Mouse (Mus musculus): ENCODE measurements around the gene Impdh1.

Gene Impdh1

DNA sequence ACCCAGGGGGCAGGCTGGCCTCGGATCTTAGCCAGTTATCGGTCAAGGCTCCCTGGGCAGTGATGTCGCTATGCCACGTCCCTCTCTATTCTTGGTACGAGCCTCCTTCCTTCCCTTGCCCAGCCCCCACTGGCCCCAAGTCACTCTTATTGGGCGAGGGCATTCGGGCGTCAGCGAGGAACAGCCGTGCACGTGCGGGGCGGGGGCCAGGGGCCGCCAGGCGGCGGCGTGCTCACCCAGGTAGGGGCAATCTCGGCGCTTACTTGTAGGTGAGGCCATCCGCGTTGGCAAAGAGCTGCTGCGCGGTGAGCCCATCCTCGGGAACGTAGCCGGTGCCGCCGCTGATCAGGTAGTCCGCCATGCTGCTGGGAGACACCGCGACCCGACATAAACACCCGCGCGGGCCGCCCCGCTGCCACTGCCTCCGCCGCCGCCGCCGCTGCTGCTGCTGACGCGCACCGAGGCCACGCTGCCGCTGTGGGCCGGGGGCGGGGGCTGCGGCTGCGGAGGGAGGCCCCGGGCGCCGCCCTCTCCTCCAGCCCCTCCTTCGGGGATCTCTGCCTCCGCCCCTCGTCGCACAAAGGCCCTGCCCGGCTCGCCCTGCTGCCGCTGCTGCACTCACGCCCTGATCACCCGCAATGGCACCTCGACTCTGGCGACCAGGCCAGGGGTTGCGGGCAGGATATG, 4.2 kb downstream of the Impdh1 start:
- peak; percentile 56 for DNase-seq (ENCODE audit: low spot score)

DNA sequence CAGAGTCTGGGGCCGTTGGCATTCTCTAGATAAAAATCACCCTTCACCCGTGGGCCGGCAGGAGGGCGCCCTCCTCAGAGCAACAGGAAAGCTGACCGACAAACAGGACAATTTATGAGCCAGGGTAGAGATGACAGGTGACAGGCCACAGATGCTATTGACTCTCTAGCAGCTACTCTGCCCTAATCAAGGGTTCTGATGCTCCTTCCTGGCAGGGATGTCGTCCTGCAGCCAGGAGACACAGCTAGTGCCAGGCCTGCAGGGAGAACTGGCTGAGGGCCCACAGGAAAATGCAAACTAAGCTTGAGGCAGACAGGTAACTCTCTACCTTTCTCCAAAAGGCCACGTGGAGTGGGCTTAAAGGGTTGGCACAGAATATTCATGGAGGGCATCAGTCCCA, 5.0 kb downstream of the Impdh1 start:
- no peak for DNase-seq (ENCODE audit: low spot score)

DNA sequence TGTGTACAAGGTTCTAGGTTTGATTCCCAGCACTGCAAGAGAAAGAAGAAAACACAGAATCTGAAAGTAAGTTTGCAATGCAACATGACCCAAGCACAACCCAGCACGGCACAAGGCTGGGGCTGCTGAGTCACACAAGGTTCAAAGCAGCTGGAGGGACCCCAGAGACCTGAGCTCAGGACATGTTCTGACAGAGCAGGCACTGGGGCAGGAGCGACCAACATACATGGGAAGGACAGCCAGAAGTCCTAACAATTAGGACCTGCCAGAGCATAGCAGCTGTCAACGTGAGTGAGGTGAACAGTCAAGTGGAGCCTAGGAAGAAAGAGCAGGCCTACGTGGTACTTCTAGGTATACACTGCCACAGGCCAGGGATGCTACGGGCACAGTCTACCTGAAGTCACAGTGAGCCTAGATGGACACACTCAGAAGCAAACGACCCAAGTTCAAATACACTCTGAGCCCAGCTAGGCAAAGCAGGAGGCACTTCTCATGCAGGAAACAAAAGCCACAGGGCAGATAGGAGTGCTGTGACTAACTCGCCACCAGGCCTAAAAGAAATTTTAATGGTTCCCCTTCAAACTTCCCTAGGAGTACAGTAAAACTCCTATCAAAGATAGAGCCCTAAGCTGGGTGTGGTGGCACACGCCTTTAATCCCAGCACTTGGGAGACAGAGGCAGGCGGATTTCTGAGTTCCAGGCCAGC, 5.8 kb downstream of the Impdh1 start:
- no peak for DNase-seq (ENCODE audit: low spot score)

DNA sequence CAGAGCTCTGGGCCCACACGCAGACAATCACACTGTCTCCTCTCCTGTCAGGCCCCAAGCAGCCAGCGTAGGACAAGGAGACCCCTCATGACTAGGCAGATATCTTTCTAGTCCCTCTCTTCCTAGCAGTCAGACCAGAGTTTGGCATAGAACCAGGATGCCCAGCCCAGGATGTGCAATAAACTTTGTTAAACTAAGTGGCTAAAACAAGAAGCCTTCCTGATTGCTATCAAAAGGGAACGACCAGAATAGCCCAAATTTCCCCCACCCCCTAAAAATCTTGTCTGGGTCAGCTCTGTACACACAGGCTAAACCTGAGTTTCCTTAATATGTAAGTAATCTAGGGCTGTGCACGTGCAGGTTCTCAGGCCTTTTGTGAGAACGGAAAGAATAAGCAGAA, 8.0 kb downstream of the Impdh1 start:
- no peak for DNase-seq (ENCODE audit: low spot score)

DNA sequence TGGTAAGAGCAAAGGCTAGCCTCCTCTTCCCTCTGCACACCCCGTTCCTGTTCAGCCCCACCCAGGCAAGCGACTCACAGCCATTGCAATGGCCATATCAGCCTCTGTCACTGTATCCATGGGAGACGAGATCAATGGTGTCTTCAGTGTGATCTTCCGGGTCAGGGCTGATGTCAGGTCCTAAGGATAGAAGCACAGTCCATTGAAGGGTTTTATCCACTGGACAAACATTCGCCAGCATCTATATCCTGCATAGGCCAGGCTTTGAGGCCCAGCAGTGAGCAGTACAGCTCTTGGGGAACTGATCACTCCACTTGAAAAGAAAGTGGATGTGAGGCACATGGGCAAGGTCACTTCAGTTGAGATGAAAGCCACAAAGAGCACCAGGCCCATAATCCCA, 9.1 kb downstream of the Impdh1 start:
- DNase-seq (ENCODE audit: low spot score), result no peak

DNA sequence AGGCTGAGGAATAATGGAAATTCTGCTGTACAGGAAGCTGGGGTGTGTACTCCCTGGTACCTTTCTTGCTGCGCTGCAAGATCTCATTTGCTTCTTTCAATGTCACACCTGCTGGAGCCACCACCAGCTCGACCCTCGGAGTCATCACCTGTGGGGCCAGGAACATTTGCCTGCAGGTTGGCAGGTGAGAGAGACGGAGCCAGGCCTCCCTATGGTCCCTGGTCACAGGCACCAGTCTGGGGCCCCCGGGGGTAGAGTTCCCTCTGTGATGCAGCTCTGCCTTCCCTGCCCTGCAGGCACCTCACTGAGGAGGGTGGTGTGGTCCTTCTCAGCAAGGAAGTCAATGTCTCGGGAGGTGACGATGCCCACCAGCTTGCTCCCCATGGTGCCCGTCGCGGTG, 10.2 kb downstream of the Impdh1 start:
- DNase-seq (ENCODE audit: low spot score), result no peak

DNA sequence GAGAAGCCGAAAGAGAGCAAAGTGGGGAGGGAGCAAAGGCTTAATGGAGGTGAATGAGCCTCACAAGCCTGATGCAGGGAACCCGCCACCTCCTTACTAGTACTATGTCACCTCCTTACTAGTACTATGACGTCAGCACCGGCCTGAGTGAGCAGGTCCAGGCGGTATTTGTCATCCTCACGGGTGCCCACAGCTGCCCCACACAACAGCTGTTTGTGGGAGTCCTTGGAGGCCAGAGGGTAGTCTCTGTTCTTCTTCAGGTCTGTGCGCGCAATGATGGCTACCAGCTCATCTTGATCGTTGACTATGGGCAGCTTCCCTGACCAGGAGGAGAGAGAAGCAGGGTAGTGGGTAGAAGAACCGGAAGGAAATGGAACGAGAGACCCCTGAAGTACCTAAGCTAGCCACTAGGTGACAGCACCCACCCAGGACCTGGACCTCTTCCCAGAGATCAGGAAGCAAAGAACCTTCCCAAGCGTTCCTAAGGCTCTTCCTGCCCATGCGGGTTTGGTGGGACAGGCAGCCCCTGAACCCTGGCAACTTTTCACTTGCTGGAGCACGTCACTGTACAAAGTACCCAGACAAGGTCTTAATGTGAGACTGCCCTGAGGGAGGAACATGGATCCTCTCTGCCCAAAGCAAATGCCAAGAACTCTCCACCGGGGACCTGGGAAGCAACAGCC, 11.1 kb downstream of the Impdh1 start:
- DNase-seq (ENCODE audit: low spot score), result no peak

DNA sequence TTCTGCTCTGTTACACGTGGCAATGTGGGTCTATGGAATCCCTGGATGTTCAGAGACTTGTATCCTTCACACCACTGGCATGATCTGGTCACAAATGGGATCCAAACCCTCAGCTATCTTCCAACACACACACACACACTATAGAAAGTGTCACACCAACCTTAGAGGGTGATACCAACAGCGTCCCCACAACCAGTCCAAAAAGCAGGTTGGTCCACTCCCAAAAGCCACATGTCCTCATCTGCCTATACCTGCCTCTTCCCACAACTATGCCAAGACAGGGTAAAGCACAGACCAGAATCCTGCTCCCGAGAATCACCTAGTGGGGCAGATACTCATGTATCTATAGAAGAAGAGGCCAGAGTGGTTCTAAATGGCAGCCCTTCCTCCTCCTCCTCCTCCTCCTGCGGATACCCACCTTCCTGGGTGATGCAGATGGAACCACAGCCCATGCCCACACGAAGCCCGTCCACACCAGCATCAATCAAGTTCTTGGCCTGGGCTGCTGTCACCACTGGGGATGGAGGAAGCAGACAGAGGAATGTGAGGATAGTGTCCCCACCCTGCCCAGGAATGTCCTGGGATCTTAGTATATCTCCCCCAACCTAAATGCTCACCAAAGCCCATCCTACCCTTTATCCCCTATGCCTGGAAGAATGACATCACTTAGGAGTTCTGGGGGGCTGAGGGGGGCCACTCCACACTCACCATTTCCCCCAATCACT, 12.1 kb downstream of the Impdh1 start:
- no peak for DNase-seq (ENCODE audit: low spot score)

DNA sequence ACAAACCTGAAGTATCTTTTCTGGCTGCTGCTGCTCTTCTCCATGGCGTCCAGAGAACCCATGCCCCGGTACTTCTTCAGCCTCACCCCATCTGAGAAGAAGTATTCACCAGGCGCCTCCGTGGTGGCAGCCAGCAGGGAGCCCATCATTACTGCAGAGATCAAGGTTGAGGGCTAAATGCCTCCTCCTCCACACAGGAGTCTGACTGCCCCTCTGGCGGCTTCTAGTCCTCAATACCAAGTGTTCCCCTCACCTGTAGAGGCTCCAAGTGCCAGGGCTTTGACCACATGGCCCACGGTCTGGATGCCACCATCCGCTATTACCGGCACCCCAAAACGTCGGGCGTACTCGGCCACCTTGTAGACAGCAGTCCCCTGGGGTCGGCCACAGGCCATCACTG, 13.1 kb downstream of the Impdh1 start:
- DNase-seq (ENCODE audit: low spot score), result no peak

DNA sequence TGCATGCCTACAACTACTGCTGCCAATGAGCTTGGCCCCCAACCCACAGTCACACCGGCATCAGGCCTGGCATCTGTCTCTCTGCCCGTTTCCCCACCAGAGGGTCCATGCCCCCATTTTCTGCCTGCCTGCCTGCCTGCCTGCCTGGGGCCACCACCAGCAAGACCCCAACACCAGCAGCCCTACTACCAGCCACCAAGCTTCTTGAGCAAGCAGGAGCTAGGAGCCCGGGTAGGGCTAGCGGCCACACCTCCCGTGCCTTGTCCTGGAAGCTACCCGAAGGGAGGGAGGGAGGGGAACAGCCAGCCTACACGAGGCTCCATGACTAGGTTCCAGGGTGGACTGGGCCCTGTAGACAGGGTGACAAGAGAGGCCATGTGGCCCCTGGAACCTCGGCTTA, 14.2 kb downstream of the Impdh1 start:
- DNase-seq (ENCODE audit: low spot score), result no peak

DNA sequence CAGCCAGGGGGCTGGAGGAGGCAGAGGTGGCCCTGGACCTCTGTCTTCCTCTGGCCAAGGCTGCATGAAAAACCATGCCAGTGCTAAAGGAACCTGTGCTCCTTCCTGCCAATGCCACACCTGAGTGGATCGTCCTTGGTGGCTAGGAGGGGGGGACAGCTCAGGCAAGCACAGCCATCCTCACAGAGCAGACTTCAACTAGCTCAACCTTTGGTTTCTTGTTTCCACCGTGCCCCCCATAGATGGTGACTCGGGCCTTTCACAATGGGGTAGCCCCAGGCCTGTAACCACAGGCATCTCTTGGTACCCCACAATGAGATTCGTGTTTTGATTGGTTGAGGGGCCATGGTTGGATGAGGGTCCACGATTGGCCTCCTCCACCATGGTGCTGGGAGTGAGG, 14.8 kb downstream of the Impdh1 start:
- DNase-seq (ENCODE audit: low spot score), result no peak

DNA sequence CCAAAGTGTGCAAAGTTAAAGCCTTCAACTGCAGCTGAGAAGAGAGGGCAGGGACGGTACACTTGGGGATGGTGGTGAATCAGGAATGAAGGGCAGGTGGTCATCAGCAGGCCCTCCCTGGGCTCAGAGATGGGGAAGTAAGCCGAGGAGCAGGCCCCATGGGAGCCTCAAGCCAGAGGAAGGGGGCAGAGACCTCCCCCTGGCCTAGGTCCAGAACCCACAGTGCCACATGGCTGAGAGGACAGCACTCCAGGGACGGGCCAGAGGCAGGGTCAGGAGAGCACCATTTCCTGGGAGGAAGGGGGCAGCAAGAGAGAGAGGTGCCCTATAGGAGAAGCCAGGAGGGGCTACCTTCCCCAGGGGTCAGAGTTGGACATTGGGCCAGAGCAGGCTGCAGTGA, 15.7 kb downstream of the Impdh1 start:
- DNase-seq (ENCODE audit: low spot score), result no peak

DNA sequence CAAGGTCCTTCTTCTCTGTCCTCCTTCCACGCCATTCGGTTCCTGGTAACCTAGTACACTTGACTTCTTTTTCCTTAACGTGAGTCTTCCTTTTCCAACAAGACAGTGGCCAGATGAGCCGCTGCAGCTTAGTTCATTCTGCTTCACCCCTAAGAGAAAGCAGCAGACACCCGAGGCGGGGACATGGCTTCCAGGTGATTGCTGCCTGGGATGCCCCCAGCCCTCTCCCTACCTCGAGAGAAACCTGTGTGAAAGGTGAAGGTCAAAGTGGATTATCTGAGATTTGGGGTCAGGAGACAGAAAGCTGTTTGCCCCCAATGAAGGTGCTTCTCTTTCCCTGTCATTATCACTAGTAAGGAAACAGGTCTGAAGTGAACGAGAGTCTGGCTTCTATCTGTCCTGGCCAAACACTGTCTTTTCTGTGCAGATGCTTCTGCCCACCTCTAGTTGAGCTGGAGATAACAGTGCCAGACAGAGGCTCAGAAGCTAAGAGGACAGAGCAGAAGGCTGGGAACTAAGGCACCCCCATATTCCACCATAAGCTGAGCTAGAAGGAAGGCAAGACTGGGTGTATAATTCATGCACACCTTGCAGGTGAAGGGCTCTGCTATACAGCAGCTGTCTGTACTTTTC, 16.8 kb downstream of the Impdh1 start:
- no peak for DNase-seq (ENCODE audit: low spot score)

DNA sequence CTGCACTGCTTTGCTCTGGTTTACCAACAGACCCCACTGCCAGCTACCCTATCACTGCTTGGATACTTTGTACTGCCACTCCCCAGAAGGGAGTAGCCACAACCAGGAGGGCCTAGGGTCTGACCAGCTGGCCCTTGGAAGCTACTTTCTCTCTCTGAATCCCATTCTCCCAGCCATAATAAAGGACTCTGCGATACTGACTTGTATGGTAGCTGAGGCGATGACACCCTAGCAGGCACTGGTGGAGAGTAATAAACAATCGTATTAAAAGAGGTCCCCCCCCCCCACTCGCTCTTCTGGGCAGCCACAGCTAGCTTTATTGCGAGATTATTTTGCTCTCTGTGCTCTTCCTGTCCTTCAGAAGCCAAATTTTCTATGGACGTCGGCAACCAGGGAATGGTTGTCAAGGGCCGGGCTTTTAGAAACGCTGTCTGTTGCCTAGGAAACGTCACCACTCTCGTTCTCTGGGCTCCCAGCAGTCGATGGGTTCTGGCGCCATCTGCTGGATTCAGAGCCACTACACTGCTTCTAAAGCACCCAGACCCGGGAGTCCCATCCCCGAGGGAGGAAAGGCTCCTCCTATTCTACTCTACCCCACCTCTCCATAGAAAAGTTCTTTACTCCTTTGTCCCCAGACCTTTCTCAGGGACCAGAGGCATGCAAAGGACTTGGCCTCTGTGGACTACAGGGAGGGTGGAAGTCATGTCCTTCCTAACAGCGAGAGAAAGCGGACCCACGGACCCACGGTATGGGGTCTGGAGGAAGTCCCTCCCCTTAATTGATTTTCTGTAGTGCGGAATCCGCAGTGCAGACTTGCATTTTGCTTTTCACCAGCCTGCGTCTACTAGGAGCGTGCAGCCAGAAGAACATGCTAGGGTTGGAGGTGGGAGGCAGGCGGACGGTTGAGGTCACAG, 17.6 kb downstream of the Impdh1 start:
- DNase-seq (ENCODE audit: low spot score), result peak; percentile 47

DNA sequence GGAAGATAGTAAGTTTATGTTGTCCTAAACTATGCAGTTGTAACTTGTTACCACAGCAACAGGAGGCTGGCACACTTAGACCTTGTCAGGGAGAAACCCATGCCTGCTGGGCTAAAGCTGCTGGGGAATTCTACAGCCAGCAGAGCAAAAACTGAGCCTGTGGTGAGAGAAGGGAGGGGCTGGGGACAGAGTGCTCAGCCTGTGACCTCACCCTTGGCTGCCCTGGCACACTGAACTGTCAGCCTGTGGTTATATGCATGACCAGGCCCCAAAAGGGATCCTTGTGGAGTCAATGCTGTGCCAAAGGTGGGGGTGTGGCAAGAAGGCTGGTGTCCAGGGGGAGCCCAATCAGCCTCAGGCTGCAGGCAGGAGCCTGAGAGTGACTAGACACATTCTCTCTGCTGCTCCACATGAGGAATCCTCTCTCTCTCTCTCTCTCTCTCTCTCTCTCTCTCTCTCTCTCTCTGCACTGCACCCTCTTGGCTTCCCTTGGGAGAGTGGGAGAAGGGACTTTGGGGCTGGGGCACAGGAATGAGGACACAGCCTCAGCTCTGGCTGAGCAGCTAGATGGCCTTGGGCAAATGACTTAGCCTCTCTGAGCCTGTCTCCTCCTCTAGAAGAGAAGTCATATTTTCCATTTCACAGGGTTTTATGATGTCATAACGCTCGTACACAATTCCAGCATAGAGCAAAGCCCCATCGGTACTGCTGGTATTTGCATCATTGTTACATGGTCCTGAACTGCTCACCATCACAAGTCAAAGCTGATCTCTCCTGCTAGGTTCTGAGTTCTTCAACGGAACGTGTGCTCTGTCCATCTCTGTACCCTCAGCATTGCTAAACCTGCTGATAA, 20.1 kb downstream of the Impdh1 start:
- DNase-seq (ENCODE audit: low spot score), result no peak

DNA sequence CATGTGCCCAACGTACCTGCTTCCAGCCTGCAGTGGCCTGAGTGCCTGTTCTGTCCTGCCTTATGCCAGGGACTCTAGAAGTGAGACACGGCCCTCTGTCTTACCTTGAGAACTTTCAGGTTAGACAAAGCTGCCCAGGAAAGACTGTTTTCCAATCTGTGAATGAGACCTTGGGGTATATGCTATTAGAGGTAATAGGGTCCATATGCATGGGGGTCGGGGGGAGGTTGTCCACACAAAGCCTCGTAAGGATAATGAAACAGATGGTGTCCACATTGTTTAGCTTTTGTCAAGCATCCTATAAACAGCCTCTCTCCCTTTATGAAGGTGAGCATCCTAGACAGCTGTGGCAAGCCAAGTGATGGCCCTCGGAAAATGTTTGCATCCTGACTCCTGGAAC, 21.0 kb downstream of the Impdh1 start:
- no peak for DNase-seq (ENCODE audit: low spot score)

DNA sequence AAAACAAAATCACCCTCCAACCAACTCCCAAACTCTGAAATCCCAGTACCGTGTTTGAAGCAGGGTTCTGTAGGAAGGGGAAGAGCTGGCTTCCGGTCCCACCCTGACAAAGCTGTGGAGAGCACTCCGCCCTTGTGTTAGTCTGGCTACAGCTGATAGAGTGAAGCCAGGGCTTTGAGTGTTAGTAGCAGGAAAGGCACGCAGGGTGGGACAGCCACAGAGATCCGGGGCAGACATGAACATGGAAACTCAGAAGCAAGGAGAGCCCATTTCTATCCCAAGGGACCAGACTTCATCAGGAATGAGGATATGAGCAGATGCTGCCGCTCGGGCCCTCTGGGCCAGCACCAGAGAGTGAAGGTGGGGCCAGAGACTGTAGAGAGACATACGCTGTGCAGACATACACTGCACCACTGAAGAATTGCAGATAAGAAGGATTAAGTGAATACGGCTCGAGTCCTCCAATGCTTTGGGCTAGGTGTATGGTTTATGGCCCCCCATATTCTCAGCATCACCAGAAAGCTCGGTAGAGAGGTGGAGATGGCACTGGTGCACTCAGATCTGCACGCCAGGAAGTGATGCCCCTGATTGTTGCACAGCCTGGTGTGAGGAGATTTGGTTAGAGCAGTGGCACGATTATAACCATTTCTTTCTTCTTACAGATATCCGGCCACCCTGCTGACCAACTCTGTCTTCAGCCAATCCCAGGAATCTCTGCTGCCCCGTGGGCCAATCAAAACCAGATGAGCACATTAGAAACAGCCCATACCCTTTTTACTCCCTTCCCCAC, 22.0 kb downstream of the Impdh1 start:
- DNase-seq (ENCODE audit: low spot score), result no peak

DNA sequence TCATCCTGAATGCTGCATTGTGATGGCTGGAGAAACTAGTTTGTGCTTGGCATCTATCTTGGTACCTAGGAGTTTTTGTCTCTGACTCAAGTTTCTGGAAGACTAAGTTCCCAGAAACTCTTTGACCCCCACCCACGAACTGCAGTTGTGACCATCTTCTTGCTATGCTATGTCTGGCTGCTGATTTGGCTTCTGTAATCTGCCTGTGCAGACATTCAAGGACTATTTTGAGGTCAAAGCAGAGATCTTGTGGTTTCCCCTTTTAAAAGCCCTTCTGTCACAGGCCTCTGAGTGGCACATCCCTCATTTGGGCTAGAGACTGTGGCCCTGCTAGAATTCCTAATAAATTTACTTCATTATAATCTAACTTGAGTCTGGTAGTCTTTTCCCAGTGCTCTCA, 28.2 kb downstream of the Impdh1 start:
- DNase-seq (ENCODE audit: low spot score), result no peak

DNA sequence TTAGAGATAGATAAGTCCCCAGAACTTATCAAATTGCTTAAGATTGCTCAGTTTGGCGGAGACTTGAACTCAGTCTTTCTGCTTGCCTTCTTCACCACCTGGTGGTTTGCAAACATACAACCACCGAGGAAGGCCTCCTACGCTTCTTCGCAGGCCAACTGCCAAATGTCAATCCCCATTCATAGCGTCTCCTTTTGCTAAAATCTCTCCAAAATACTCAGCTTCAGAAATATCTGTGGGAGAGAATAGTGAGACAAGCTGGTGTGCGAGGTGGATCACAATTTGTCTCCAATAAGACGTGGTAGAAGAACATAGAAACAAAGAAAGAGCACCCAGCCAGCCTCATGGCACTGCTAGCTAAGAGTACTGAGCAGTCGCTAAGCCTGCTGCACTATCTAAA, 36.3 kb downstream of the Impdh1 start:
- no peak for DNase-seq (ENCODE audit: low spot score)

Data from spleen, adult 12 weeks (tissue).